Mouse (Mus musculus): ENCODE data around the gene Tesmin. TPM values are rescaled to one million over a fixed set of nuclear protein-coding genes. Genes with fewer than 3 reads are reported as not detected.

Gene Tesmin
- total and polyA plus RNA-seq, 3 experiments, result 0.08 to 0.19 (median 0.17) TPM

GRCm38 (mm10) chr19:3376966-3377715 is 11.5 kb upstream of the Tesmin start:
- no peaks in the 10 kb centered on the region for H3K4me1 ChIP-seq (ENCODE audit: control insufficient read depth in 1 of 2, insufficient read depth in 2 of 2)
- H3K27ac ChIP-seq (ENCODE audit: insufficient read depth, low read depth), result no peak overlapping the region
- TF ChIP-seq UBTF (IDR thresholded peaks at IDR 0.05; ENCODE audit: low read depth, low read length) (no peak), ZKSCAN1 (IDR thresholded peaks at IDR 0.05; ENCODE audit: borderline replicate concordance, low read depth, low read length) (no peak), MAZ (IDR thresholded peaks at IDR 0.05; ENCODE audit: low read depth, low read length) (no peak), SMC3 (IDR thresholded peaks at IDR 0.05; ENCODE audit: low read depth, low read length) (no peak), E2F4 (IDR thresholded peaks at IDR 0.05; ENCODE audit: insufficient replicate concordance, low read depth, low read length) (no peak), RCOR1 (conservative IDR thresholded peaks at IDR 0.05; ENCODE audit: low read depth, low read length) (no peak), MEF2A (IDR thresholded peaks at IDR 0.05; ENCODE audit: borderline replicate concordance, low read depth, low read length) (no peak), IRF4 (IDR thresholded peaks at IDR 0.05; ENCODE audit: low read depth, low read length) (no peak)
- H3K4me2 ChIP-seq (ENCODE audit: insufficient read depth, low read depth, poor library complexity, severe bottlenecking), result no peak overlapping the region
- peaks cover 4 to 5% of the 10 kb centered on the region in 2 experiments for H3K36me3 ChIP-seq (replicated peaks in 1 of 2; ENCODE audit: control insufficient read depth in 1 of 2, insufficient read depth in 1 of 2, low read length in 1 of 2)
- H3K9ac ChIP-seq (ENCODE audit: insufficient read depth, low read depth), result no peak overlapping the region
- H3K79me2 ChIP-seq (replicated peaks; ENCODE audit: control insufficient read depth, extremely low read depth, insufficient read depth, poor library complexity, severe bottlenecking), result no peaks in the 10 kb centered on the region
- H3K9me3 ChIP-seq (replicated peaks; ENCODE audit: low read length), result no peaks in the 10 kb centered on the region
- H3K27me3 ChIP-seq (replicated peaks), result no peaks in the 10 kb centered on the region
- dilution Hi-C loops (cut with MboI; ENCODE audit: extremely low pct_ligation_motif_present, extremely low pct_unique_long_range_greater_than_20kb, low sequenced_read_pairs), result no loop called here
- no peak for DNase-seq (ENCODE audit: extremely low read depth)
- in situ Hi-C loops (cut with MboI; ENCODE audit: low pct_ligation_motif_present, low pct_unique_long_range_greater_than_20kb, low sequenced_read_pairs), result no loop called here
- no peak overlapping the region for H3K4me3 ChIP-seq (replicated peaks in 1 of 3; ENCODE audit: low read depth in 2 of 3, low read length in 2 of 3, poor library complexity in 1 of 3)

DNA sequence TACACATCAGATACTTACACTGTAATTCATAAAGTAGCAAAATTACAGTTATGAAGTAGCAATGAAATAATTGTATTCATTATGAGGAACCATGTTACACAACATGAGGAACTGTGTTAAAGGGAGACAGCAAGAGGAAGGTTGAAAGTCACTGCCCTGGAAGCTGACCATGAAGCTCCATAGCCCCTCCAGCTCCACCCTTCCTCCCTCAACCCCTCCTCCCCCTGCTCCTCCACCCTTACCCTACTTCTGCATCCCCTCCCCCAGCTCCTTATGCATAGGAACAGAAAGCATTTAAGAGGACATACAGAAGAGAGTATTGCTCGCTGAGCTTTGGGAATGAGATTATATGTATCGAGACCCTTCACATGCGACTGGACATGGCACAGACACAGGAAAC is 10.0 kb upstream of the Tesmin start:
- dilution Hi-C loops (cut with MboI; ENCODE audit: extremely low pct_ligation_motif_present, extremely low pct_unique_long_range_greater_than_20kb, low sequenced_read_pairs), result no loop called here
- Histone ChIP-seq H3K27ac (ENCODE audit: insufficient read depth, low read depth) (no peak overlapping the region), H3K4me1 (ENCODE audit: control insufficient read depth in 1 of 2, insufficient read depth in 2 of 2) (no peaks in the 10 kb centered on the region), H3K27me3 (replicated peaks) (no peaks in the 10 kb centered on the region), H3K4me2 (ENCODE audit: insufficient read depth, low read depth, poor library complexity, severe bottlenecking) (no peak overlapping the region), H3K36me3 (replicated peaks in 1 of 2; ENCODE audit: control insufficient read depth in 1 of 2, insufficient read depth in 1 of 2, low read length in 1 of 2) (peaks cover 0 to 4% of the 10 kb centered on the region in 2 experiments), H3K4me3 (replicated peaks in 1 of 3; ENCODE audit: low read depth in 2 of 3, low read length in 2 of 3, poor library complexity in 1 of 3) (no peak overlapping the region), H3K9ac (ENCODE audit: insufficient read depth, low read depth) (no peak overlapping the region), H3K79me2 (replicated peaks; ENCODE audit: control insufficient read depth, extremely low read depth, insufficient read depth, poor library complexity, severe bottlenecking) (no peaks in the 10 kb centered on the region), H3K9me3 (replicated peaks; ENCODE audit: low read length) (no peaks in the 10 kb centered on the region)
- in situ Hi-C loops (cut with MboI; ENCODE audit: low pct_ligation_motif_present, low pct_unique_long_range_greater_than_20kb, low sequenced_read_pairs), result no loop called here
- TF ChIP-seq MAX (IDR thresholded peaks at IDR 0.05; ENCODE audit: low read length) (no peak), NELFE (IDR thresholded peaks at IDR 0.05; ENCODE audit: low read depth, low read length) (no peak)
- no peak for DNase-seq (ENCODE audit: extremely low read depth)

- peaks cover 3% of the 10 kb centered on the region in 2 experiments; a peak in 1 of 4 replicates for H3K4me1 ChIP-seq (ENCODE audit: control insufficient read depth in 1 of 2, insufficient read depth in 2 of 2)
- no peak for TF ChIP-seq CHD2 (IDR thresholded peaks at IDR 0.05; ENCODE audit: low read length)
- TF ChIP-seq E2F4 (IDR thresholded peaks at IDR 0.05; ENCODE audit: insufficient replicate concordance, low read depth, low read length), result no peak
- no peak for TF ChIP-seq NRF1 (IDR thresholded peaks at IDR 0.05; ENCODE audit: low read depth, low read length)
- TF ChIP-seq USF1 (IDR thresholded peaks at IDR 0.05; ENCODE audit: low read depth, low read length), result no peak
- no peak for TF ChIP-seq ZC3H11A (IDR thresholded peaks at IDR 0.05; ENCODE audit: low read depth, low read length)
- TF ChIP-seq SMC3 (IDR thresholded peaks at IDR 0.05; ENCODE audit: low read depth, low read length), result no peak
- no peak for TF ChIP-seq MEF2A (IDR thresholded peaks at IDR 0.05; ENCODE audit: borderline replicate concordance, low read depth, low read length)
- no peak for TF ChIP-seq RCOR1 (conservative IDR thresholded peaks at IDR 0.05; ENCODE audit: low read depth, low read length)
- DNase-seq (ENCODE audit: extremely low read depth), result no peak
- peaks cover 3% of the 10 kb centered on the region for H3K27me3 ChIP-seq (replicated peaks)
- H3K4me3 ChIP-seq (replicated peaks in 1 of 3; ENCODE audit: low read depth in 2 of 3, low read length in 2 of 3, poor library complexity in 1 of 3), result no peak overlapping the region
- H3K9ac ChIP-seq (ENCODE audit: insufficient read depth, low read depth), result no peak overlapping the region
- no peaks in the 10 kb centered on the region for H3K36me3 ChIP-seq (replicated peaks in 1 of 2; ENCODE audit: control insufficient read depth in 1 of 2, insufficient read depth in 1 of 2, low read length in 1 of 2)
- H3K4me2 ChIP-seq (ENCODE audit: insufficient read depth, low read depth, poor library complexity, severe bottlenecking), result no peak overlapping the region
- H3K79me2 ChIP-seq (replicated peaks; ENCODE audit: control insufficient read depth, extremely low read depth, insufficient read depth, poor library complexity, severe bottlenecking), result no peaks in the 10 kb centered on the region
- no peak overlapping the region for H3K27ac ChIP-seq (ENCODE audit: insufficient read depth, low read depth)
- in situ Hi-C loops (cut with MboI; ENCODE audit: low pct_ligation_motif_present, low pct_unique_long_range_greater_than_20kb, low sequenced_read_pairs) (no loop called here), dilution Hi-C loops (cut with MboI; ENCODE audit: extremely low pct_ligation_motif_present, extremely low pct_unique_long_range_greater_than_20kb, low sequenced_read_pairs) (no loop called here)
- H3K9me3 ChIP-seq (replicated peaks; ENCODE audit: low read length), result peaks cover 6% of the 10 kb centered on the region
Observed at GRCm38 (mm10) chr19:3388061-3388460, 596 bp upstream of the Tesmin start.
